Mouse (Mus musculus) lung, adult 2 months (tissue): ENCODE results near the gene Pls1.

ENCODE experiments used
- CTCF ChIP-seq: fragments of 200-500 bp; IDR thresholded peaks from 2 replicates; pipeline ENCODE4 v1.5.1; 2011; ENCODE audit warnings: mild to moderate bottlenecking, low read length, control low read depth; ENCODE audit not compliant: insufficient read depth
- POLR2A ChIP-seq: fragments of 200-500 bp; IDR thresholded peaks from 2 replicates; pipeline ENCODE4 v1.6.1; 2011; ENCODE audit warnings: low read depth, mild to moderate bottlenecking, control low read depth, low read length, borderline replicate concordance; ENCODE audit errors: extremely low read depth

DNA sequence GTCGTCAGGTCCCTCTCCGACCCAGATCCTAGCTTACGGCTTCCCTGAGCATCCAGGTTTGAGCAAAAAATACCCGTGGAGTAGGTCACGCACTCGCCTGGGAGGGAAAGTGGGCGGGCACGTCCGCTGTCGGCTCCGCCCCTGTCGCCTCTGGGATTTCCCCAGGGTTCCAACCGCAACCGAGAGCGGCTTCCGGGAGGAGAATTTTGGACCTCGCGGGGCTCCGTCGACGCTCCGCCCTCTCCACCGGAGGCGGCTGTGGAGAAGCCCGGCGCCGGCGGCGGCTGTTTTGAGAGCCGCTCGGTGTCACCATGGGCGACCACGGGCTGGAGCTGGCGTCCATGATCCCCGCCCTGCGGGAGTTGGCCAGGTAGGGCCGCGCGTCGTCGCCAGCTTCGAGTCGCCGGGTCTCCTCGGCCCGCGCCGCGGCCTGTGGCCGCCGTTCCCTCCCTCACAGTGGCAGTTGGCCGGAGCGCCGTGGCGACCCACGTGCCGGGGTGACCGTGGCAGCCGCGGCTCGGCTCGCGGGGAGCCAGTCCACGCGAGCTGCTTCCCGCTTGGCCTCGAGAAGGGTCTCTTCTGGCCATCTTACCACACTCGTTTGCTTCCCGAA is 12.4 kb upstream of the Pls1 start, which contains the start of gene Atr:
- TF ChIP-seq CTCF (no peak), POLR2A (peak; percentile 32; the same call in 1 of the 2 replicates)
